Mouse (Mus musculus): ENCODE measurements around the gene Tex13c1.

Tex13c1 gene

GRCm38 (mm10) chrX:43590860-43591259 lies at the start of gene Tex13c1:
Gene Tex13c1, plus strand, starts transcription at chrX:43591160.
- no peak for DNase-seq (ENCODE audit: low spot score in 2 of 2)
